Mouse (Mus musculus) embryonic stem cell, embryonic (primary cell): ENCODE results near the gene Enpp4.

Experiments
- CTCF ChIA-PET, 4 experiments: fragments of 300-600 bp in 2 of 4; fragments of 350-600 bp in 2 of 4; sonication (Branson Sonifier 250); formaldehyde crosslinking; loops; one replicate each; lab custom pipeline; 2022; ENCODE audit warnings: inconsistent platforms in 2 of 4; lab: Charles Lee
- POLR2A ChIA-PET, 4 experiments: fragments of 300-600 bp in 2 of 4; fragments of 350-600 bp in 2 of 4; sonication (Branson Sonifier 250); formaldehyde crosslinking; loops; one replicate each; lab custom pipeline; 2022; ENCODE audit warnings: antibody characterized with exemption in 4 of 4, inconsistent platforms in 1 of 4; lab: Charles Lee

Enpp4 gene

GRCm38 (mm10) chr17:44061289-44061890 lies 44.2 kb downstream of the Enpp4 start:
- ChIA-PET POLR2A (no interaction called here), CTCF (interaction anchor here in 1 of 4 experiments (0.5 kb wide), 1 partner anchor 316 kb away, joined by 3 read pairs; no protein-coding TSS in a partner anchor)

- CTCF ChIA-PET, result no interaction called here
Measured at GRCm38 (mm10) chr17:44060781-44061180, 44.8 kb downstream of the Enpp4 start.

GRCm38 (mm10) chr17:44058145-44058544 lies 47.5 kb downstream of the Enpp4 start:
- CTCF ChIA-PET, result no interaction called here

More at GRCm38 (mm10) chr17:44060781-44061180, 44.8 kb downstream of the Enpp4 start:
- POLR2A ChIA-PET, result no interaction called here

GRCm38 (mm10) chr17:44057123-44057522 lies 48.5 kb downstream of the Enpp4 start:
- POLR2A ChIA-PET, result no interaction called here
- CTCF ChIA-PET, result no interaction called here

More at GRCm38 (mm10) chr17:44058145-44058544, 47.5 kb downstream of the Enpp4 start:
- POLR2A ChIA-PET, result no interaction called here

GRCm38 (mm10) chr17:44053427-44053826 lies 52.2 kb downstream of the Enpp4 start:
- POLR2A ChIA-PET, result no interaction called here
- CTCF ChIA-PET, result interaction anchor here in 1 of 4 experiments (0.5 to 0.6 kb wide), 2 partner anchors 459 to 761 kb away, joined by 3 read pairs; no protein-coding TSS in a partner anchor
